Mouse (Mus musculus): Measurements from ENCODE around the gene Gpx6.
A peak's percentile ranks its signal among the peaks of the same experiment; 100 is the strongest.

Gpx6 gene

GRCm38 (mm10) chr13:21323405-21323804, 11.5 kb downstream of the Gpx6 start:
- DNase-seq (ENCODE audit: low read depth, low spot score) = no peak

GRCm38 (mm10) chr13:21326191-21326590, 14.3 kb downstream of the Gpx6 start:
- DNase-seq (ENCODE audit: low read depth, low spot score) = peak; percentile 57

- peak; percentile 83 for DNase-seq (ENCODE audit: low read depth, low spot score)
Measured at GRCm38 (mm10) chr13:21326657-21327211, 14.8 kb downstream of the Gpx6 start.

- peak; percentile 30 for DNase-seq (ENCODE audit: low read depth, low spot score)
Measured at GRCm38 (mm10) chr13:21327424-21327823, 15.5 kb downstream of the Gpx6 start.

- no peak for DNase-seq (ENCODE audit: low read depth, low spot score)
Measured at GRCm38 (mm10) chr13:21346610-21347009, 34.7 kb downstream of the Gpx6 start, which contains the start of gene Olfr1367. Olfr1367 (plus strand) TSS chr13:21346910.

GRCm38 (mm10) chr13:21350593-21350992, 38.7 kb downstream of the Gpx6 start:
- DNase-seq (ENCODE audit: low read depth, low spot score) = no peak

- peak; percentile 89 for DNase-seq (ENCODE audit: low read depth, low spot score)
Measured at GRCm38 (mm10) chr13:21362621-21363248, 50.8 kb downstream of the Gpx6 start, which contains the start of gene Zscan12. Zscan12 (plus strand) TSS chr13:21362820.

GRCm38 (mm10) chr13:21363719-21364118, 51.8 kb downstream of the Gpx6 start:
- no peak for DNase-seq (ENCODE audit: low read depth, low spot score)

GRCm38 (mm10) chr13:21366635-21367034, 54.7 kb downstream of the Gpx6 start:
- no peak for DNase-seq (ENCODE audit: low read depth, low spot score)

Measured in A20 (cell line).